Mouse (Mus musculus) liver, postnatal 0 days (tissue): ENCODE results near the gene Akr7a5. TPM values are rescaled to one million over a fixed set of nuclear protein-coding genes. Genes with fewer than 3 reads are reported as not detected.

ENCODE experiments used
- ATAC-seq: fragments of 200-750 bp; cut with Nextera tagmentation; 2 replicates; pipeline ENCODE4 v1.8.0; 2017; ENCODE audit warnings: mild to moderate bottlenecking, moderate library complexity
- DNase-seq: peaks from one replicate; pipeline ENCODE4 v3.0.0-alpha.2; 2016
- H3K27ac ChIP-seq: fragments of 300-500 bp; sonication (generic); 2 replicates; pipeline ENCODE4 v1.5.1; 2014; ENCODE audit warnings: antibody characterized with exemption, moderate library complexity, mild to moderate bottlenecking, low read depth
- H3K27me3 ChIP-seq: fragments of 300-500 bp; sonication (generic); 2 replicates; pipeline ENCODE4 v1.6.1; 2014; ENCODE audit warnings: low read length, control low read depth, mixed read lengths; ENCODE audit not compliant: insufficient read depth
- H3K36me3 ChIP-seq: fragments of 300-500 bp; sonication (generic); replicated peaks from 2 replicates; pipeline ENCODE4 v1.6.1; 2014; ENCODE audit warnings: mild to moderate bottlenecking, control low read depth, low read length, moderate library complexity, mixed read lengths; ENCODE audit not compliant: insufficient read depth
- H3K4me1 ChIP-seq: fragments of 300-500 bp; sonication (generic); 2 replicates; pipeline ENCODE4 v1.6.1; 2014; ENCODE audit warnings: antibody characterized with exemption, mild to moderate bottlenecking, control low read depth; ENCODE audit not compliant: insufficient read depth
- H3K4me2 ChIP-seq: fragments of 300-500 bp; sonication (generic); 2 replicates; pipeline ENCODE4 v1.6.1; 2014; ENCODE audit warnings: low read depth, mild to moderate bottlenecking, low read length, moderate library complexity, mixed read lengths
- H3K4me3 ChIP-seq: fragments of 300-500 bp; sonication (generic); 2 replicates; pipeline ENCODE4 v1.5.1; 2014; ENCODE audit warnings: low read depth, low read length
- H3K9ac ChIP-seq: fragments of 300-500 bp; sonication (generic); replicated peaks from 2 replicates; pipeline ENCODE4 v1.6.1; 2014; ENCODE audit warnings: mild to moderate bottlenecking, moderate library complexity
- H3K9me3 ChIP-seq: fragments of 300-500 bp; sonication (generic); 2 replicates; pipeline ENCODE4 v1.6.1; 2016; ENCODE audit warnings: mild to moderate bottlenecking, control low read depth, low read length, mixed read lengths
- CTCF ChIP-seq: sonication (generic); IDR thresholded peaks from 2 replicates; pipeline ENCODE4 v1.5.1; 2016; ENCODE audit warnings: antibody characterized with exemption, low read depth
- EP300 ChIP-seq: IDR thresholded peaks from 2 replicates; pipeline ENCODE4 v1.6.1; 2016; ENCODE audit warnings: antibody characterized with exemption, low read depth, mild to moderate bottlenecking
- WGBS: fragments of 180-500 bp; shearing (Covaris S2); extraction: QIAGEN DNeasy Blood & Tissue Kit; methylation state at CpG from one replicate; pipeline ENCODE4 v1.1.7; 2014; ENCODE audit not compliant: insufficient replicate concordance; 5-methylcytosine and 5-hydroxymethylcytosine counted together
- polyA plus RNA-seq: library from polyadenylated mRNA; unstranded; fragments of >200 nt; fragmentation: Nextera tagmentation; extraction: Ambion mirVana; gene quantifications from 2 replicates; pipeline ENCODE4 v1.2.1, GENCODE M21; 2015

Akr7a5 gene
- polyA plus RNA-seq, 1 experiment from 2014 or later = 117 TPM

DNA sequence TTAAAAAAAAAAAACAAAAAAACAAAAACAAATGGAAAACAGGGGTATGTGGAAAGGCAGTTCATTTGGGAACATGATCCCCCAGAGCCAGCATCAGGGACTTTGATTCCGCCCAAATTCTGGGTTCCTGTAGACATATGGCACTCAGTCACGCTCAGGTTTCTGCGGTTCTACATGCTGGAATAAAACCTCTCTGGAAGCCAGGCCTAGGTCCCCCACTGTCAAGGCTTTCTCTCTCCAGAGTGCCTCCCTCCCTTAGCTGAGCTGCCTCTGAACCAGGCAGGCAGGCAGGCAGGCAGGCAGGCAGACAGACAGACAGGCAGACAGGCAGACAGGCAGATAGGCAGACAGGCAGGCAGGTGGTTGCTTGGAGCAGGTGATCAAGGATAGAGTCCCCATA, 40.4 kb upstream of the Akr7a5 start:
- ATAC-seq (no peak), DNase-seq (no peak)
- no peak for TF ChIP-seq CTCF
- no peak for TF ChIP-seq EP300
- H3K36me3 ChIP-seq = peaks cover 32% of the 10 kb centered on the region
- 89% methylated on average over 3 of the region's 3 CpGs for WGBS
- H3K4me2 ChIP-seq = no peak overlapping the region
- no peaks in the 10 kb centered on the region for H3K4me1 ChIP-seq
- H3K27ac ChIP-seq = no peak overlapping the region
- no peak overlapping the region for H3K4me3 ChIP-seq
- H3K9me3 ChIP-seq = no peaks in the 10 kb centered on the region
- no peak overlapping the region for H3K9ac ChIP-seq
- no peaks in the 10 kb centered on the region for H3K27me3 ChIP-seq

DNA sequence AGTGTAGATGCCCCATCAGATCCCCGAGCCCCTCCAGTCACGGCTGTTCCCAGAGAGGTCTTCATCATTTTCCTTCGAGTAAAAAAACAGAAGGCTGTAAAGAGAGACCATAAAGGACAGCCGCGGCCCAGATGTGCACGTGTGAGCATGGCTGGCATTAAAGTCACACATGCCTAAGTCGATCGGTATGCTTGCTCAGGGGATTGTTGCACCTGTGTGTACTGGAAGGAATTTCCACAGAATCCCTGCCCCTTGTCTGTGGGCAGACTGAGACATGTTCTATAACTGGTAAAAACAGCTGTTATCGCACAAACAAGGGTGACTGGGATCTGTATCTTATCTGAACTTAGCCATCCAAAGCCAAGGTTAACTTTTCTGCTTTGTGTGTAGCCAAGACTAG, 39.0 kb upstream of the Akr7a5 start:
- ATAC-seq (no peak), DNase-seq (no peak)
- Histone ChIP-seq H3K36me3 (peaks cover 27% of the 10 kb centered on the region), H3K27ac (no peak overlapping the region), H3K4me1 (no peaks in the 10 kb centered on the region), H3K9me3 (no peaks in the 10 kb centered on the region), H3K9ac (no peak overlapping the region), H3K4me3 (no peak overlapping the region), H3K4me2 (no peak overlapping the region), H3K27me3 (no peaks in the 10 kb centered on the region)
- TF ChIP-seq CTCF (no peak), EP300 (no peak)
- 89% methylated on average over 9 of the region's 9 CpGs for WGBS

DNA sequence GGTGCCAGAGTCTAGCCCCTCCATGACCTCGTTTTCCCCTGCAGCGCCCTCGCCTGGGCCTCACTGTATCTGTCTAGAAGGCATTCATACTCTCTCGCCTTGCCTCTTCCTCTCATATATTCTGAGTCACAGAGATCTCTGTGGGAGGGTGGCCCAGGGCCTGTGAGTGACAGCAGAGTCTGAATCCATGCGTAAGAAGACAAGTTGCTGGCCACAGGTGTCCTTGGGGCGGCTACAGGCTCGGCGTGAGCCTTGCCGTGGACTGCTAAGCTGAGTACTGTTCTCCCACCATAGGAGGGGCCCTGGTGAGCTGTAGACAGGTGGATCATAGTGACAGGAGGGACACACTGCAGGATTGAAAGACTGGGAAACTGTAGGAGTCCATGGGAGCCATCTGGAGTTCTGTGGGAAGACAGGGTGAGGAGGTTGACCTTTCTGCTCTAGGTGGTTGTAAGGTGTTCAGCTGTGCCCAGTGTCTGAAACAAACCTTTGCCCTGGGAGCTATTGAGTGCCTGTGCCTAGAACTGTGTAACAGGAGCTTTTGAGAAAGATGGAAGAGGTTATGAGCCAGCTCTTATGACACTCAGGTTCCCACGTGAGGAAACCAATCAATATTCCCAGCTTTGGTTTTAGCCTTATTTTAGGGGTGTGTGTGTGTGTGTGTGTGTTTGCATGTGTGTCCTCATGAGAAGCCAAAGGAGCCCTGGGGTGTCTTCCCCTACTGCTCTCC, 37.4 kb upstream of the Akr7a5 start:
- no peak for DNase-seq

DNA sequence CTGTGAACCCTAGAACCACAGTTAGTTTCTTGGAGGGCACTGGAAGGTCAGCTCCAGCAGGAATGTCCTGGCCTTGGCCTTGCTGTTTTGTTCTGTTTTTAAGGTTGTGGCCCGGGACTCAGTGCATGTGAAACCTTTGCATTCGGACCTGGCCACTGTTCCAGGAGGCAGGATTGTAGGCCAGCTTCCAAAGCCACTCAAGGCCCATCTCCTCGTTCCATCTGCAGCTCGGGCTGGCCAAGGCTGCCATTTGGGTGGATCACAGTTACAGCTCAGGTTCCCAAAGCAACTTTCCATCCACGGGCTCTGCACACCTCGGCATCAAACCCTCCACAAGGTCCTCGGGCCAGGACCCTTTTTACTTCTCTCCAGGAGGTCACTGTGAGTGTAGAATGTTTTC, 36.0 kb upstream of the Akr7a5 start:
- no peak overlapping the region for H3K4me2 ChIP-seq
- TF ChIP-seq CTCF = no peak
- no peak for TF ChIP-seq EP300
- H3K4me1 ChIP-seq = no peaks in the 10 kb centered on the region
- no peak for DNase-seq
- ATAC-seq = no peak
- peaks cover 20% of the 10 kb centered on the region for H3K36me3 ChIP-seq
- H3K4me3 ChIP-seq = no peak overlapping the region
- WGBS = 89% methylated on average over 7 of the region's 7 CpGs
- H3K27ac ChIP-seq = no peak overlapping the region
- no peak overlapping the region for H3K9ac ChIP-seq
- no peaks in the 10 kb centered on the region for H3K27me3 ChIP-seq
- no peaks in the 10 kb centered on the region for H3K9me3 ChIP-seq

More for the DNA sequence above, 37.4 kb upstream of the Akr7a5 start:
- ATAC-seq = no peak
- Histone ChIP-seq H3K4me3 (no peak overlapping the region), H3K4me2 (no peak overlapping the region), H3K27ac (no peak overlapping the region), H3K9ac (no peak overlapping the region), H3K27me3 (no peaks in the 10 kb centered on the region), H3K9me3 (no peaks in the 10 kb centered on the region), H3K4me1 (no peaks in the 10 kb centered on the region), H3K36me3 (peaks cover 26% of the 10 kb centered on the region)
- 81% methylated on average over 10 of the region's 10 CpGs for WGBS
- TF ChIP-seq EP300 = no peak
- TF ChIP-seq CTCF = no peak

DNA sequence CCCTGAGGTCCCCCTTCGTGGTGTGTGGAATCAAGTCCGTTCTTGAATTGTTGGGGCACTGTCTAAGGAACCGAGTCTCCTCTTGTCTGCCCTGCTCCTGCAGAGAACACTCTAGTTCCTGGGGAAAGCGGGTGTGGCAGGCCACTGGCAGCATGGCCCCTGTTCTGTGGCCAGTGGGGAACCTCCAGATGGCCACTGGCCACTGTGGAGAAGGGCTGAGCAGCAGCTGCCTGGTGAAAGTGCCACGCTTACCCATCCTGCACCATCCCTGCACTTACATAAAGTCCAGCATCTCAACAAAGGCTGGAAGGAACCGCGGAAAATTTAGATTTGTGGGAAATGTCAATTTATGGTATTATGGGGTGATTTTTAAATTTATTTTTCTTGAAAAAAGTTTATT, 34.1 kb upstream of the Akr7a5 start:
- H3K36me3 ChIP-seq = peaks cover 39% of the 10 kb centered on the region

DNA sequence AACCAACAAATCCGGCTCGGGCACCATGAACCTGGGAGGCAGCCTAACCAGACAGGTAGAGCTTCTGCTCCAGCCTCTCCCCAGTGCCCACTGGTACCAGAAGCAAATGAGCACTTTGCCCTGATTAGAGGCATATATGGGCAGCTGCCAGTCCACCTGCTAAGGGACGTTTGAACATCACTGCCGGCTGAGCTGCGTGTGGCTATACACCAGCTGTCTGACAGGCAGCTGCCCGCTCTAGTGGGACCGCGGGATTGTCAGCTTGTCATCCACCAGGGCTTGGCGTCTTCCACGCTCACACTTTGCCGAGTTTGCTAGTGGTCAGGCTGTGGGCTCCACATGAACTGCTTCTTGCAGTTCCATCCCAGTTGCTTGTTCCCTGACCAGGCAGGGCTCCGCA, 30.0 kb upstream of the Akr7a5 start:
- H3K9me3 ChIP-seq = no peaks in the 10 kb centered on the region
- no peak overlapping the region for H3K27ac ChIP-seq
- peaks cover 53% of the 10 kb centered on the region for H3K36me3 ChIP-seq
- no peak overlapping the region for H3K4me3 ChIP-seq
- no peaks in the 10 kb centered on the region for H3K4me1 ChIP-seq
- H3K27me3 ChIP-seq = no peaks in the 10 kb centered on the region
- no peak overlapping the region for H3K9ac ChIP-seq
- no peak for TF ChIP-seq CTCF
- TF ChIP-seq EP300 = no peak
- no peak for ATAC-seq
- no peak overlapping the region for H3K4me2 ChIP-seq
- WGBS = 90% methylated on average over 12 of the region's 12 CpGs
- DNase-seq = no peak

More for the DNA sequence above, 34.1 kb upstream of the Akr7a5 start:
- 83% methylated on average over 7 of the region's 7 CpGs for WGBS
- TF ChIP-seq EP300 (no peak), CTCF (no peak)
- H3K9ac ChIP-seq = no peak overlapping the region
- no peaks in the 10 kb centered on the region for H3K27me3 ChIP-seq
- H3K27ac ChIP-seq = no peak overlapping the region
- no peaks in the 10 kb centered on the region for H3K4me1 ChIP-seq
- no peak for DNase-seq
- no peak overlapping the region for H3K4me3 ChIP-seq
- no peak for ATAC-seq
- H3K9me3 ChIP-seq = no peaks in the 10 kb centered on the region
- H3K4me2 ChIP-seq = no peak overlapping the region
